Mouse (Mus musculus) forebrain, postnatal 0 days (tissue): ENCODE results near the gene Mllt1. TPM values are rescaled to one million over a fixed set of nuclear protein-coding genes. Genes with fewer than 3 reads are reported as not detected.
"Not testable (repeated sequence)": the region's sequence is repeated elsewhere in the genome, so short reads cannot be mapped to it uniquely, and the experiment has no call there.

ENCODE experiments used
- ATAC-seq: fragments of 200-750 bp; cut with Nextera tagmentation; 2 replicates; pipeline ENCODE4 v1.8.0; 2017; ENCODE audit warnings: mild to moderate bottlenecking, moderate library complexity
- DNase-seq: peaks from one replicate; pipeline ENCODE4 v3.0.0-alpha.2; 2015
- H3K27ac ChIP-seq: fragments of 300-500 bp; sonication (generic); 2 replicates; pipeline ENCODE4 v1.5.1; 2014; ENCODE audit warnings: low read depth, mild to moderate bottlenecking, antibody characterized with exemption, low read length, moderate library complexity, mixed read lengths
- H3K27me3 ChIP-seq: fragments of 300-500 bp; sonication (generic); 2 replicates; pipeline ENCODE4 v1.6.1; 2014; ENCODE audit warnings: mild to moderate bottlenecking, low read length, mixed read lengths; ENCODE audit not compliant: insufficient read depth
- H3K36me3 ChIP-seq: fragments of 300-500 bp; sonication (generic); 2 replicates; pipeline ENCODE4 v1.6.1; 2014; ENCODE audit warnings: mild to moderate bottlenecking, moderate library complexity; ENCODE audit not compliant: insufficient read depth
- H3K4me1 ChIP-seq: fragments of 300-500 bp; sonication (generic); 2 replicates; pipeline ENCODE4 v1.6.1; 2014; ENCODE audit warnings: antibody characterized with exemption; ENCODE audit not compliant: insufficient read depth
- H3K4me2 ChIP-seq: fragments of 300-500 bp; sonication (generic); 2 replicates; pipeline ENCODE4 v1.6.1; 2014; ENCODE audit warnings: low read depth, mild to moderate bottlenecking, moderate library complexity
- H3K4me3 ChIP-seq: fragments of 300-500 bp; sonication (generic); 2 replicates; pipeline ENCODE4 v1.5.1; 2014; ENCODE audit warnings: low read depth, low read length, mixed read lengths
- H3K9ac ChIP-seq: fragments of 300-500 bp; sonication (generic); 2 replicates; pipeline ENCODE4 v1.6.1; 2014; ENCODE audit warnings: mild to moderate bottlenecking
- H3K9me3 ChIP-seq: fragments of 300-500 bp; sonication (generic); 2 replicates; pipeline ENCODE4 v1.6.1; 2016; ENCODE audit warnings: low read length
- CTCF ChIP-seq: sonication (generic); IDR thresholded peaks from 2 replicates; pipeline ENCODE4 v1.5.1; 2016; ENCODE audit warnings: antibody characterized with exemption, control low read depth, low read depth
- WGBS: fragments of 180-500 bp; shearing (Covaris S2); extraction: QIAGEN DNeasy Blood & Tissue Kit; methylation state at CpG from one replicate; pipeline ENCODE4 v1.1.7; 2014; 5-methylcytosine and 5-hydroxymethylcytosine counted together
- polyA plus RNA-seq: library from polyadenylated mRNA; unstranded; fragments of >200 nt; fragmentation: Nextera tagmentation; extraction: Ambion mirVana; gene quantifications from 2 replicates; pipeline ENCODE4 v1.2.1, GENCODE M21; 2015
- total RNA-seq: library from RNA; depleted of rRNA; stranded (reverse); fragments of >200 nt; gene quantifications from 2 replicates; pipeline ENCODE4 v1.2.3, GENCODE M21; 2014

The Mllt1 gene
- total and polyA plus RNA-seq, 2 experiments from 2014 or later, result 65.8 to 109 TPM

DNA sequence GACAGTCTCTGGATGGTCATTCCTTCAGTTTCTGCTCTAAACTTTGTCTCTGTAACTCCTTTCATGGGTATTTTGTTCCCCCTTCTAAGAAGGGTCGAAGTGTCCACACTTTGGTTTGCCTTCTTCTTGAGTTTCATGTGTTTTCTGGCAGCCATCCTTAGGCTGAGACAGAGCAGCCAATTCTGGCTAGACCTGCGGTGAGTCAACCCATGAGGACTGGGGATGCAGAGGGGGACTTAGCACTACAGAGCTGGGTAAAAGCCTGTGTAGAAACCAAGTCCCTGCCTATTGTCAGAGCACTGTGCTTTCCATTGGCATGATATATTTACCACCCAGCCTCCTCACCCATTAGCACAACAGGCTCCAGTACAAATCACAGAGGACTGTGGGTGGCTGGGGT, 18.0 kb downstream of the Mllt1 start:
- no peaks in the 10 kb centered on the region for H3K27me3 ChIP-seq
- DNase-seq (no peak), ATAC-seq (no peak)
- WGBS, result 88% methylated on average over 2 of the region's 2 CpGs
- H3K4me2 ChIP-seq, result no peak overlapping the region
- no peak for TF ChIP-seq CTCF
- no peak overlapping the region for H3K27ac ChIP-seq
- peaks cover 68% of the 10 kb centered on the region for H3K36me3 ChIP-seq
- H3K9ac ChIP-seq, result no peak overlapping the region
- no peaks in the 10 kb centered on the region for H3K9me3 ChIP-seq
- no peak overlapping the region for H3K4me3 ChIP-seq
- no peaks in the 10 kb centered on the region for H3K4me1 ChIP-seq

GRCm38 (mm10) chr17:56913444-56913843, 21.8 kb downstream of the Mllt1 start:
- H3K27ac ChIP-seq, result no peak overlapping the region
- H3K9ac ChIP-seq, result no peak overlapping the region
- H3K27me3 ChIP-seq, result no peaks in the 10 kb centered on the region
- H3K4me3 ChIP-seq, result no peak overlapping the region
- DNase-seq (no peak), ATAC-seq (no peak)
- peaks cover 56% of the 10 kb centered on the region for H3K36me3 ChIP-seq
- no peak overlapping the region for H3K4me2 ChIP-seq
- no peak for TF ChIP-seq CTCF
- H3K4me1 ChIP-seq, result no peaks in the 10 kb centered on the region
- no peaks in the 10 kb centered on the region for H3K9me3 ChIP-seq

GRCm38 (mm10) chr17:56913023-56913422, 22.2 kb downstream of the Mllt1 start:
- Histone ChIP-seq H3K4me2 (no peak overlapping the region), H3K27ac (no peak overlapping the region), H3K9ac (no peak overlapping the region), H3K27me3 (no peaks in the 10 kb centered on the region), H3K4me3 (no peak overlapping the region), H3K4me1 (no peaks in the 10 kb centered on the region), H3K9me3 (no peaks in the 10 kb centered on the region), H3K36me3 (peaks cover 60% of the 10 kb centered on the region)
- ATAC-seq, result no peak
- TF ChIP-seq CTCF, result no peak
- 94% methylated on average over 3 of the region's 3 CpGs for WGBS
- no peak for DNase-seq

DNA sequence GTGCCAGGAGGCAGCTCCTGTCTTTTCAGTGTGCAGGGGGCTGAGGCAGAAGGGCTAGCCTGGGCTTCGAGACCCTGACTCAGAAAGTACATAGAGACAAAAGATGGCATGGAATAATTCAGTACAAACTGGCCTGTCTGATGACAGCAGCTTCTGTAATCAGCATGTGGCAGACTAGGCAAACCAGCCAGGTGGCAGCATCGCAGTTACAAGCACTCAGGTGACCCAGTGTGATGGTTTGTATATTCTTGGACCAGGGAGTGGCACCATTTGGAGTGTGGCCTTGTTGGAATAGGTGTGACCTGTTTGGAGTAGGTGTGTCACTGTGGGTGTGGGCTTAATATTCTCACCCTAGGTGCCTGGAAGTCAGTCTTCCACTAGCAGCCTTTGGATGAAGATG, 25.5 kb downstream of the Mllt1 start:
- not testable (repeated sequence) for DNase-seq, H3K4me1 ChIP-seq, H3K9ac ChIP-seq, H3K4me3 ChIP-seq, ATAC-seq, H3K4me2 ChIP-seq, H3K27ac ChIP-seq, H3K9me3 ChIP-seq, H3K27me3 ChIP-seq
- WGBS, result 63% methylated on average over 2 of the region's 2 CpGs
- peaks cover 46% of the 10 kb centered on the region for H3K36me3 ChIP-seq

DNA sequence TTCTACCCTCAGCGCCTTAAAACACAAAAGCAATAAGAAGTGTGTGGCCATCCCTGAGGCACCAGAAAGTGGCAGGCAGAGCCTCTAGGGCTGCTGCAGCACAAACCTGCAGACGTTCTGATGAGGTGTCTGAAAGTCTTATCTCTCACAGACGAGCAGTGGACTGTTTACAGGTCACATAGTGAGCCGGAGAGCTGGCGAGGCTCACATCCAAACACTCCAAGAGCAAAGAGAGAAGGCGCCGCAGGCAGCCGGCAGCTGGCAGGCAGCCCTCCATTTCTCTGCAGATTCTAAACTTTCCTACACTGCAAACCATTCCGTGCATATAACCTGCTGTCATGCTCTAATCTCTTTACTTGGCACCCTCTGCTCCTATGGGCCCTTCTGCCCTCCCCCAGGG, 27.3 kb downstream of the Mllt1 start:
- no peak overlapping the region for H3K27ac ChIP-seq
- TF ChIP-seq CTCF, result no peak
- no peaks in the 10 kb centered on the region for H3K27me3 ChIP-seq
- H3K4me1 ChIP-seq, result no peaks in the 10 kb centered on the region
- H3K4me2 ChIP-seq, result no peak overlapping the region
- H3K36me3 ChIP-seq, result peaks cover 50% of the 10 kb centered on the region
- H3K9me3 ChIP-seq, result no peaks in the 10 kb centered on the region
- DNase-seq (no peak), ATAC-seq (no peak)
- 72% methylated on average over 9 of the region's 9 CpGs for WGBS
- no peak overlapping the region for H3K4me3 ChIP-seq
- H3K9ac ChIP-seq, result no peak overlapping the region

DNA sequence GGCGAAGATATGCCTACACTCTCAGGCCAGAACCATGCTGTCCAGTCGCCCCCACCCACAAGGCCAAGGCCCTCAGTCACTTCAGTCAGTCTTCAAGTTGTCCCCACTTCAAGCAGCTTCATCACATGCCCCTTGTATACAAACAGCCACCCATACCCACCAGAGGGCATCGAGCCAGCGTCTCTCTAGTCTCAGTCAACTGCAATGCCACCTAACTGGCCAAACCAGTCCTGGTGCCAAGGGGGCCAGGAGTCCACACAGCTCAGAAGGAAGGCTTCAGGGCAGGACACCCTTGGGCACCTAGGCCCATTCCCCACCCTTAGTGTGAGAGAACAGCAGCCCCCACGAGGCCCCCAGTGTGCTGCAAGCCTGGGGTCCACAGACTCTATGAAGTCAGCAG, 28.1 kb downstream of the Mllt1 start:
- H3K27ac ChIP-seq, result no peak overlapping the region
- H3K4me1 ChIP-seq, result no peaks in the 10 kb centered on the region
- no peaks in the 10 kb centered on the region for H3K27me3 ChIP-seq
- no peaks in the 10 kb centered on the region for H3K9me3 ChIP-seq
- no peak overlapping the region for H3K4me2 ChIP-seq
- H3K9ac ChIP-seq, result no peak overlapping the region
- DNase-seq, result no peak
- no peak overlapping the region for H3K4me3 ChIP-seq
- no peak for ATAC-seq
- WGBS, result 93% methylated on average over 5 of the region's 5 CpGs
- H3K36me3 ChIP-seq, result peaks cover 53% of the 10 kb centered on the region
- no peak for TF ChIP-seq CTCF

- peaks cover 55% of the 10 kb centered on the region for H3K36me3 ChIP-seq
- H3K9me3 ChIP-seq, result no peaks in the 10 kb centered on the region
- no peaks in the 10 kb centered on the region for H3K27me3 ChIP-seq
- ATAC-seq, result no peak
- no peaks in the 10 kb centered on the region for H3K4me1 ChIP-seq
- no peak overlapping the region for H3K4me3 ChIP-seq
- no peak overlapping the region for H3K4me2 ChIP-seq
- H3K27ac ChIP-seq, result no peak overlapping the region
- no peak overlapping the region for H3K9ac ChIP-seq
- TF ChIP-seq CTCF, result no peak
- 92% methylated on average over 3 of the region's 3 CpGs for WGBS
- no peak for DNase-seq
Measured at GRCm38 (mm10) chr17:56906166-56906565, 29.0 kb downstream of the Mllt1 start.

- Histone ChIP-seq H3K36me3 (peaks cover 70% of the 10 kb centered on the region), H3K9me3 (no peaks in the 10 kb centered on the region), H3K27me3 (no peaks in the 10 kb centered on the region), H3K4me3 (no peak overlapping the region), H3K9ac (no peak overlapping the region), H3K27ac (no peak overlapping the region), H3K4me1 (no peaks in the 10 kb centered on the region), H3K4me2 (no peak overlapping the region)
- DNase-seq (no peak), ATAC-seq (no peak)
- WGBS, result 81% methylated on average over 5 of the region's 5 CpGs
- no peak for TF ChIP-seq CTCF
Measured at GRCm38 (mm10) chr17:56902698-56903097, 32.5 kb downstream of the Mllt1 start.
